Mouse (Mus musculus): ENCODE results near the gene Wnt3a. TPM values are rescaled to one million over a fixed set of nuclear protein-coding genes. Genes with fewer than 3 reads are reported as not detected.

Wnt3a gene
- polyA plus RNA-seq, 1 experiment: 0.28 TPM

DNA sequence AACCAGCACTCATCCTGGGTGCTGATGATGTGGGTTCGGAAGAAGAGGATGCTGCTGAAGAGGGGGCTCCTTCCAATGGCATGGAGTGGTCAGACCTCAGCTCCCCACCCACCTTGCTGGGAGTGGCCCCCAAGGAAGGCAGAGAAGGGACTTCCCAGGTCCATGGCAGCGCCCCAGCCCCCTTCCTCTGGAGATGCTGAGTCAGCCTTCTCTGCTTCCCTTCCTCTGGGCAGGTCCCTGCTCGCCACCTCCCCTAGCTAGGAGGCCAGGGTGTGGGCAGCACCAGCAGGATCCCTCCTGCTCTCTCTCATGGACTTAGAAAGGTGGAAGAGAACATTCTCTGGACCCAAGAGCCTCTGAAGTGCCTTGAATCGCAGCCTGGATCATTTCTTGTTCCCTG, 12.5 kb downstream of the Wnt3a start:
- H3K27me3 ChIP-seq (ENCODE audit: control insufficient read depth, insufficient read depth, low read length): no peaks in the 10 kb centered on the region; the same call in 1 of the 2 replicates
- no peak for TF ChIP-seq CTCF (IDR thresholded peaks at IDR 0.05; ENCODE audit: borderline replicate concordance, control insufficient read depth, extremely low read depth, insufficient read depth, low read length, poor library complexity)
- no peak for TF ChIP-seq POLR2A (IDR thresholded peaks at IDR 0.05; ENCODE audit: control insufficient read depth, extremely low read depth, insufficient read depth, low read length, poor library complexity)
- WGBS: 41% methylated on average over 4 of the region's 4 CpGs

DNA sequence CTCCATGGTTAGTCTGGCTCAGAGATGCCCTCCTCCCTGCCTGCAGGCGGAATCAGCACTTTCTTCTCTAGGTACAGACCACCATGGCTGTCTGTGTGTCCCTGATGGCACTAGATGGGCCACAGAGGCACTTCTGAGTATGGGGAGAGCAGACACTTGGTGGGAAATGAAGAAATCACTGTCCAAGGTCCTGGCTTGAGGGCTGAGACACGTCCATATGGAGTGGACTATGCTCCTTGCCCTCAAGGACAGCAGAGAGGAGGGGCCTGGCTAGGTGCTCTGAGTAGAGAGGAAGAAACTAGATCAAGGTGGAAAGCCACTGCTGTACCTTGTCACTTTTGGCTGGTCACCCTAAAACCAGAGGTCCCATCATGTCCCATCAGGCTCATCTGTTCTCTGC, 13.7 kb downstream of the Wnt3a start:
- H3K4me1 ChIP-seq (replicated peaks; ENCODE audit: control insufficient read depth, insufficient read depth, low read length): no peaks in the 10 kb centered on the region
- DNase-seq: no peak
- H3K4me3 ChIP-seq (ENCODE audit: control insufficient read depth, insufficient read depth, low read length): no peak overlapping the region
- 35% methylated on average over 2 of the region's 2 CpGs for WGBS
- H3K27ac ChIP-seq (ENCODE audit: control insufficient read depth, insufficient read depth, low read length): no peak overlapping the region
- no peaks in the 10 kb centered on the region; the same call in 1 of the 2 replicates for H3K27me3 ChIP-seq (ENCODE audit: control insufficient read depth, insufficient read depth, low read length)
- no peaks in the 10 kb centered on the region for H3K36me3 ChIP-seq (ENCODE audit: control insufficient read depth, insufficient read depth, low read length)
- no peak for TF ChIP-seq CTCF (IDR thresholded peaks at IDR 0.05; ENCODE audit: borderline replicate concordance, control insufficient read depth, extremely low read depth, insufficient read depth, low read length, poor library complexity)

More for the DNA sequence above, 12.5 kb downstream of the Wnt3a start:
- no peak overlapping the region for H3K4me3 ChIP-seq (ENCODE audit: control insufficient read depth, insufficient read depth, low read length)
- DNase-seq: no peak
- H3K4me1 ChIP-seq (replicated peaks; ENCODE audit: control insufficient read depth, insufficient read depth, low read length): no peaks in the 10 kb centered on the region
- H3K27ac ChIP-seq (ENCODE audit: control insufficient read depth, insufficient read depth, low read length): no peak overlapping the region
- no peaks in the 10 kb centered on the region for H3K36me3 ChIP-seq (ENCODE audit: control insufficient read depth, insufficient read depth, low read length)

DNA sequence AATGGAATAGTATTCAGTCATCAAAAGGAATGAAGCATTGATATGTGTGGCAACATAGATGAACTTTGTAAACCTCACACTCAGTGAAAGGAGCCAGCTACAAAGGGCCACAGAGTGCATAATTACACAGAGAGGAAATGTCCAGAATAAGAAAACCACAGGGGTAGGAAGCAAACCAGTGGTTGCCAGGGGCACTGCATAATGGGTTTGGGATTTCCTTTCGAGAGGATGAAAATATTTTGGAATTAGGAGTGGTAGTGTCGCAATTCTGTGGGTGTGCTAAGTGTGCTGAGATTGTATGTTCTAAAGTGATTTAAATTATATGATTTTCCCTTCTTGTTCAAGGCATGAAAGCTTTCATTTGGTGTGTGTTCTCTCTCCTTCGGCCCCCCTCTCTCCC, 16.4 kb downstream of the Wnt3a start:
- no peaks in the 10 kb centered on the region for H3K4me1 ChIP-seq (replicated peaks; ENCODE audit: control insufficient read depth, insufficient read depth, low read length)
- WGBS: 59% methylated on average over 3 of the region's 3 CpGs

DNA sequence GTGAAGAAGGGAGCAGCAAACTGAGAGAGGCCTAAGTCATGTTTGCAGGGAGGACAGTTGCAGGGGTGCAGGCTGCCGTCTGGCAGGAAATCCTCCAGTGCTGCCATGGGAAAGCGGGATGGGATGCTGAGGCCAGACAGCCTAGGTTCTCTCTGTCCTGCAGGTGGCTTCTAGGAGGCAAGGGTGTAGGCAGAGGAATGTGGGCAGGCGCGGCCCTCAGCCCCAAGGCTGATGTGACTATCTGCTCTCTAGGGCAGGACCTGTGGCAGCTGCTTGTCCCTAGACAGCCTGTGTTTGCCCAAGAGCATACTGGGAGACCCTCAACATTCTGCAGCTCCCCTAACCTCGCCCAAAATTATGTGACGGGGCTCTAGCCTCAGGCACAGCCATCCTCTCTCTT, 23.8 kb downstream of the Wnt3a start:
- 53% methylated on average over 6 of the region's 6 CpGs for WGBS
- Histone ChIP-seq H3K36me3 (ENCODE audit: control insufficient read depth, insufficient read depth, low read length) (no peaks in the 10 kb centered on the region), H3K4me1 (replicated peaks; ENCODE audit: control insufficient read depth, insufficient read depth, low read length) (no peaks in the 10 kb centered on the region), H3K27me3 (ENCODE audit: control insufficient read depth, insufficient read depth, low read length) (peaks cover 15% of the 10 kb centered on the region), H3K27ac (ENCODE audit: control insufficient read depth, insufficient read depth, low read length) (no peak overlapping the region), H3K4me3 (ENCODE audit: control insufficient read depth, insufficient read depth, low read length) (no peak overlapping the region)
- TF ChIP-seq CTCF (IDR thresholded peaks at IDR 0.05; ENCODE audit: borderline replicate concordance, control insufficient read depth, extremely low read depth, insufficient read depth, low read length, poor library complexity) (no peak), POLR2A (IDR thresholded peaks at IDR 0.05; ENCODE audit: control insufficient read depth, extremely low read depth, insufficient read depth, low read length, poor library complexity) (no peak)
- no peak for DNase-seq

More for the DNA sequence above, 16.4 kb downstream of the Wnt3a start:
- TF ChIP-seq CTCF (IDR thresholded peaks at IDR 0.05; ENCODE audit: borderline replicate concordance, control insufficient read depth, extremely low read depth, insufficient read depth, low read length, poor library complexity) (no peak), POLR2A (IDR thresholded peaks at IDR 0.05; ENCODE audit: control insufficient read depth, extremely low read depth, insufficient read depth, low read length, poor library complexity) (no peak)
- H3K4me3 ChIP-seq (ENCODE audit: control insufficient read depth, insufficient read depth, low read length): no peak overlapping the region
- H3K27ac ChIP-seq (ENCODE audit: control insufficient read depth, insufficient read depth, low read length): no peak overlapping the region
- DNase-seq: no peak
- H3K36me3 ChIP-seq (ENCODE audit: control insufficient read depth, insufficient read depth, low read length): no peaks in the 10 kb centered on the region
- no peaks in the 10 kb centered on the region; the same call in 1 of the 2 replicates for H3K27me3 ChIP-seq (ENCODE audit: control insufficient read depth, insufficient read depth, low read length)

DNA sequence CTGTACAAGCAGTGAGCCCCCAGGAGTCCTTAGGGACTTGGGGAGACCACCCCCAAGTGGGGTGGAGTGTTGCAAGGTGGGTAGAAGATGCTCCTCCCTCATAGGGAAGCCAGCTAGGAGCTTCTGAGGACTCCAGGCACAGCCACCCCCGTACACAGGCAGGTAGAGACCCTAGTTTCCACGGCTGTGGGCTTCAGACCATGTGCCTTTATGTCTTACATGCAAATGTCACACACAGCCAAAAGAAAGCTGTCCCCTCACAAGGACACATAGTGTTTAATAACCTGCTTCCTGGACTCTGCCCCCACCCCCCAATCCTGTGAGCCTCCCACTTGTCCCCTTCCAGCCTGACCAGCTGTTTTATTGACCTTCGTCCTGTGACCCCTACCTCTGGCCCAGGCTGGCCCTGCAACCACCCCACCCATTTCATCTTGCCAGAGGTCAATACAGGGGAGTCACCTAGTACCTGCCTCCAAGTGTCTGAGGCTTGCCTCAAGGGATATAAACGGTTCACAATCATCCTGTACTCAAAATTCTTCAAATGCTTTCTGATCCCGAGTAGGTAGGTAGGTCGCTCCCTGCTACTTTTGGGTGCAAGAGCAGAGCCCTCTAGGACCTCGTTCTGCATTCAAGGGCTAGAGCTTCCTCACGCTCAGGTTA, 25.3 kb downstream of the Wnt3a start:
- no peak overlapping the region for H3K4me3 ChIP-seq (ENCODE audit: control insufficient read depth, insufficient read depth, low read length)
- H3K27ac ChIP-seq (ENCODE audit: control insufficient read depth, insufficient read depth, low read length): no peak overlapping the region
- H3K4me1 ChIP-seq (replicated peaks; ENCODE audit: control insufficient read depth, insufficient read depth, low read length): no peaks in the 10 kb centered on the region
- no peak for TF ChIP-seq CTCF (IDR thresholded peaks at IDR 0.05; ENCODE audit: borderline replicate concordance, control insufficient read depth, extremely low read depth, insufficient read depth, low read length, poor library complexity)
- no peak for TF ChIP-seq POLR2A (IDR thresholded peaks at IDR 0.05; ENCODE audit: control insufficient read depth, extremely low read depth, insufficient read depth, low read length, poor library complexity)
- H3K36me3 ChIP-seq (ENCODE audit: control insufficient read depth, insufficient read depth, low read length): no peaks in the 10 kb centered on the region
- 79% methylated on average over 8 of the region's 8 CpGs for WGBS
- no peak for DNase-seq
- peaks cover 15% of the 10 kb centered on the region for H3K27me3 ChIP-seq (ENCODE audit: control insufficient read depth, insufficient read depth, low read length)

DNA sequence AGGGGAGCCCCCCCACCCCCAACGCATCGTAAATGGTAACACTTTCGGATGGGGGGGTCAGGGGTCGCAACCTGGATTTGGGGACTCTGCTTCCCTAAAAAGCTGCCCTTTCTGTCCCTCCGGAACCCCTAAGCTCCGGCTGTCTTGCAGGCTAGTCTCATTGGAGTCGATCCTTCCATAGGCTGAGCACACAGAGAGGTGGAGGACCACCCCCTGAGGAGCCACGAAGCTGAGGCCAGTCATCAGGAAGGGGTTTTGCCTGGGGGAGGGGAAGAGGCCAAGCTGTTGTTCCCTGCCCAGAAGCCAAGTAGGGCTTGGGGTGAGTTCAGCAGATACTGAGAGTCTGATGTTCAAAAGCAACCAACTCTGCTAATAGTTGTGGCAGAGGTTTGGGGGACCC, 26.0 kb downstream of the Wnt3a start:
- Histone ChIP-seq H3K27ac (ENCODE audit: control insufficient read depth, insufficient read depth, low read length) (no peak overlapping the region), H3K4me1 (replicated peaks; ENCODE audit: control insufficient read depth, insufficient read depth, low read length) (no peaks in the 10 kb centered on the region), H3K27me3 (ENCODE audit: control insufficient read depth, insufficient read depth, low read length) (peaks cover 15% of the 10 kb centered on the region), H3K36me3 (ENCODE audit: control insufficient read depth, insufficient read depth, low read length) (no peaks in the 10 kb centered on the region), H3K4me3 (ENCODE audit: control insufficient read depth, insufficient read depth, low read length) (no peak overlapping the region)
- no peak for TF ChIP-seq POLR2A (IDR thresholded peaks at IDR 0.05; ENCODE audit: control insufficient read depth, extremely low read depth, insufficient read depth, low read length, poor library complexity)
- no peak for TF ChIP-seq CTCF (IDR thresholded peaks at IDR 0.05; ENCODE audit: borderline replicate concordance, control insufficient read depth, extremely low read depth, insufficient read depth, low read length, poor library complexity)
- no peak for DNase-seq
- WGBS: 20% methylated on average over 8 of the region's 8 CpGs

Data from thymus, adult 2 months (tissue).